16 mouse cellular contexts compared by ENCODE assay signal in genomic region chr6:76984773-76985172, GRCm38 (mm10).
DNase-seq lines count a peak whose midpoint lies in the region; ATAC-seq lines count a peak whose summit lies in the region.
"Had no signal": no experiment of that assay in that cellular context is flagged by ENCODE, and none has a peak within 500 bp of the region (broad histone marks: within the 10 kb centered on the region; RNA-seq: fewer than 3 reads in every experiment).

No protein-coding gene starts in this region.

- peak; percentile 93 for ATAC-seq in frontal cortex, adult (ENCODE audit: low TSS enrichment)
- ATAC-seq in forebrain, embryonic 14.5 days, result peak; percentile 95

- H3K27ac ChIP-seq in forebrain, embryonic 14.5 days (ENCODE audit: low read depth, low read length), result no peak overlapping the region
- H3K27ac ChIP-seq: hindbrain, embryonic 13.5 days; liver, embryonic 13.5 days; midbrain, embryonic 10.5 days; neural tube, embryonic 12.5 days had no signal

- no peak overlapping the region for H3K4me2 ChIP-seq in forebrain, embryonic 14.5 days (ENCODE audit: low read length)
- H3K4me2 ChIP-seq: hindbrain, embryonic 13.5 days; liver, embryonic 13.5 days; neural tube, embryonic 12.5 days had no signal

- no peaks in the 10 kb centered on the region for H3K4me1 ChIP-seq in forebrain, embryonic 14.5 days (ENCODE audit: control insufficient read depth, insufficient read depth, low read length)
- H3K4me1 ChIP-seq: hindbrain, embryonic 13.5 days; liver, embryonic 13.5 days; midbrain, embryonic 10.5 days; neural tube, embryonic 12.5 days had no signal

- H3K27me3 ChIP-seq in forebrain, embryonic 14.5 days (replicated peaks; ENCODE audit: control insufficient read depth, insufficient read depth, low read length), result no peaks in the 10 kb centered on the region
- H3K27me3 ChIP-seq: hindbrain, embryonic 13.5 days; liver, embryonic 13.5 days; neural tube, embryonic 12.5 days had no signal

- no peak overlapping the region for H3K9ac ChIP-seq in forebrain, embryonic 14.5 days (ENCODE audit: low read length)
- H3K9ac ChIP-seq: hindbrain, embryonic 13.5 days; liver, embryonic 13.5 days; neural tube, embryonic 12.5 days had no signal

- no peaks in the 10 kb centered on the region for H3K36me3 ChIP-seq in forebrain, embryonic 14.5 days (ENCODE audit: control insufficient read depth, insufficient read depth, low read length)
- H3K36me3 ChIP-seq: liver, embryonic 13.5 days; midbrain, embryonic 10.5 days; neural tube, embryonic 12.5 days had no signal

- WGBS in forebrain, embryonic 14.5 days, result 52% methylated on average over 4 of the region's 4 CpGs

- DNase-seq in frontal cortex, postnatal 25 days (ENCODE audit: low spot score in 2 of 2), result no peak
- peak; percentile 84 for DNase-seq in forebrain, embryonic 14.5 days (ENCODE audit: low spot score)
- DNase-seq in layer of hippocampus, adult 8-10 months (ENCODE audit: low spot score in 2 of 2), result peak; percentile 77 to 82
- peak; percentile 53 to 63 for DNase-seq in right cerebral cortex, adult 2 months (ENCODE audit: low spot score in 2 of 2)
- no peak for DNase-seq in testis, postnatal 14 days (ENCODE audit: low spot score)
- DNase-seq in adrenal gland, adult 18-20 months (ENCODE audit: low spot score in 2 of 2), result no peak
- DNase-seq in adrenal gland, adult 2 months, result no peak
- DNase-seq: gastrocnemius, postnatal 36 days; kidney, adult 18-20 months; liver, embryonic 13.5 days; lung, postnatal 10 days; thymus, postnatal 25 days had no signal

- no peaks in the 10 kb centered on the region for H3K9me3 ChIP-seq in forebrain, embryonic 14.5 days (replicated peaks; ENCODE audit: control insufficient read depth, low read length)
- H3K9me3 ChIP-seq: hindbrain, embryonic 13.5 days; liver, embryonic 13.5 days; midbrain, embryonic 10.5 days; neural tube, embryonic 12.5 days had no signal

- H3K4me3 ChIP-seq in forebrain, embryonic 14.5 days (ENCODE audit: low read depth, low read length), result no peak overlapping the region
- H3K4me3 ChIP-seq: hindbrain, embryonic 13.5 days; liver, embryonic 13.5 days; midbrain, embryonic 10.5 days; neural tube, embryonic 12.5 days had no signal

Comparison
In these comparisons a context has a peak if more than half of its experiments do, and no peak if none do; other contexts are left out.
1. DNase-seq: peak in forebrain, embryonic 14.5 days (single experiment), layer of hippocampus, adult 8-10 months (2 of 2) and right cerebral cortex, adult 2 months (2 of 2); none in frontal cortex, postnatal 25 days (0 of 2), testis, postnatal 14 days (single experiment), adrenal gland, adult 18-20 months (0 of 2) and adrenal gland, adult 2 months (single experiment).